Mouse (Mus musculus) cerebellum, adult 2 months (tissue): ENCODE measurements around the gene Drd4. TPM values are rescaled to one million over a fixed set of nuclear protein-coding genes. Genes with fewer than 3 reads are reported as not detected.

Experiments
- DNase-seq, 2 experiments: peaks; one replicate each; pipeline ENCODE4 v3.0.0; 2021
- H3K27ac ChIP-seq: fragments of 200-500 bp; 2 replicates; pipeline ENCODE4 v1.5.1; 2012; ENCODE audit warnings: low read length, control low read depth, inconsistent platforms; ENCODE audit not compliant: insufficient read depth
- H3K27me3 ChIP-seq: fragments of 200-500 bp; 2 replicates; pipeline ENCODE4 v1.6.1; 2012; ENCODE audit warnings: inconsistent platforms, mild to moderate bottlenecking, low read length, moderate library complexity; ENCODE audit not compliant: control insufficient read depth, insufficient read depth
- H3K4me1 ChIP-seq: fragments of 200-500 bp; 2 replicates; pipeline ENCODE4 v1.6.1; 2011; ENCODE audit warnings: low read length; ENCODE audit not compliant: control insufficient read depth, insufficient read depth
- H3K4me3 ChIP-seq: fragments of 200-500 bp; replicated peaks from 2 replicates; pipeline ENCODE3; 2011; ENCODE audit warnings: mild to moderate bottlenecking, low read depth, low read length, control low read depth; ENCODE audit not compliant: insufficient read depth
- CTCF ChIP-seq: fragments of 200-500 bp; IDR thresholded peaks from 2 replicates; pipeline ENCODE4 v1.5.1; 2011; ENCODE audit warnings: low read depth, mild to moderate bottlenecking, control low read depth, low read length, moderate library complexity, borderline replicate concordance; ENCODE audit not compliant: insufficient read depth
- POLR2A ChIP-seq: fragments of 200-500 bp; IDR thresholded peaks from 2 replicates; pipeline ENCODE4 v1.6.1; 2011; ENCODE audit warnings: low read length, control low read depth, borderline replicate concordance; ENCODE audit not compliant: insufficient read depth
- WGBS: fragments of 180-500 bp; shearing (Covaris S2); methylation state at CpG from one replicate; pipeline ENCODE4 v1.1.7; 2018; 5-methylcytosine and 5-hydroxymethylcytosine counted together
- polyA plus RNA-seq: library from polyadenylated mRNA; depleted of rRNA; stranded (reverse); fragments of >200 nt; gene quantifications from 2 replicates; pipeline ENCODE4 v1.2.3, GENCODE M21; 2012

The Drd4 gene
- polyA plus RNA-seq, 1 experiment: 0.49 TPM

DNA sequence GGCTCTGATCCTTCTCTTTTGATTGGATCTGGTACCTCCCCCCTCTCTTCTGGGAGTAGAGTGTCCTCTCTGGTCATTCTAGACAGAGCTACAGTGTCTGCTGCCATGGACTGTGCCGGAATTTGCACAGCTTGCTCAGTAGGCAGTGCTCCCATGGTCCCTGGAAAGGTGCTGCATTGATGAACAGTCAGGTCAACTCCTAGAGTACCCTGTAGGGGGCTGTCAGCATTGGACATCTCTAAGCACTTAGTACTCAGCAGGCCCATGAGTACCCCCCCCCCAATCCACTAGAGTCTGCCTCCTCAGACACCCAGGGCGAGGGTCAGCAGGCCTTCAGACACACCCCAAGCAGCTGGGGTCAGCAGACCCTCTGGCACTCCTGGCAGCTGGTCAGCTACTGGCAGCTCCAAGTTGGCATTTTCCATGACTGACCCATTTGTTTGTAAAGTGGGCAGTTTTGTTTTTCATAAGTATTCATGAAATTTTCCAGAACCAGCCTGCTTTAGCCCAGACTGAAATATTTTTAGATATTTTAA lies 43.3 kb downstream of the Drd4 start:
- TF ChIP-seq CTCF (no peak), POLR2A (no peak)
- peak overlapping the region; percentile 68 for H3K27ac ChIP-seq
- WGBS: 17% methylated on average over 2 of the region's 2 CpGs
- DNase-seq: peak; percentile 50 to 55
- H3K4me3 ChIP-seq: no peak overlapping the region
- H3K27me3 ChIP-seq: no peaks in the 10 kb centered on the region
- H3K4me1 ChIP-seq: peaks cover 19% of the 10 kb centered on the region

GRCm38 (mm10) chr7:141335682-141336081 lies 43.9 kb downstream of the Drd4 start:
- TF ChIP-seq POLR2A (no peak), CTCF (0 out of 2 replicates have a peak, but pooled peaks have one; percentile 7)
- Histone ChIP-seq H3K4me3 (no peak overlapping the region), H3K4me1 (peaks cover 19% of the 10 kb centered on the region), H3K27me3 (no peaks in the 10 kb centered on the region), H3K27ac (peak overlapping the region; percentile 77)
- WGBS: 6% methylated on average over 4 of the region's 4 CpGs
- DNase-seq: peak; percentile 68 to 83

GRCm38 (mm10) chr7:141336296-141336695 lies 44.5 kb downstream of the Drd4 start:
- DNase-seq: no peak
- peaks cover 19% of the 10 kb centered on the region for H3K4me1 ChIP-seq
- 54% methylated on average over 3 of the region's 3 CpGs for WGBS
- no peaks in the 10 kb centered on the region for H3K27me3 ChIP-seq
- 0 out of 2 replicates have a peak overlapping the region, but pooled peaks have one; percentile 4 for H3K27ac ChIP-seq
- TF ChIP-seq POLR2A (no peak), CTCF (no peak)
- no peak overlapping the region for H3K4me3 ChIP-seq

DNA sequence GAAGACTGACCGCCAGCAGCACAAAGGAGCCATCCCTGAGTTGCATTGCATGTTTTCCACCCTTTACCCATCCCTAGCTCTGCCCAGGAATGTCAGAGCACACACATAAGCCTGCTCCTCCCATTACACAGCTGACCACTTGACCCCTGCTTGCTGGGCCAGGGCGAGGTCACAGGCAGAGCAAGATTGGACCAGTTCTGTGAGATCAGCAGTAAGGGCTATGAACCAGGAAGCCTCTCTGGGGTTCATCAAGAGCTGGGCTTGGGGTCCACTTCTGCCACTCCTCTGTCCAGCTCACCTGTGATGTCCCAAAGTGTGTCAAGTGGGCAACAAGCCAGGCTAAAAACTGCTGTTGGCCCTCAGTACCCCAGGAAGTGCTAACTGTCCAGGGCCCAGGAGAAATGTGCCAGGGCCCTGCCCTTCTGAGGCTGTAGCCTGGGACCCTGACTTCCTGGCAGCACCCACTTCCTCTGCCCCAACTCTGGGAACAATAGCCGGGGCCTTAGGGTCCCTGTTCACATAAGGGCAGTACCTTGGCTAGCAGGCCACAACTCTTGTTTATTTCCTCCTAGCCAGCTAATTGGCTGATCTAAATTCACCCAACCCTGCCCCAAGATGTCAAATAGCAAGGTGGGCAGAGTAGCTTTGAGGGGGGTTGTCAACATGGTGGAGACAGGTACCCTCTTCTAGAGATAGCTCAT lies 46.1 kb downstream of the Drd4 start:
- WGBS: 92% methylated on average over 3 of the region's 3 CpGs
- Histone ChIP-seq H3K4me1 (peaks cover 19% of the 10 kb centered on the region), H3K4me3 (no peak overlapping the region), H3K27me3 (no peaks in the 10 kb centered on the region), H3K27ac (no peak overlapping the region)
- TF ChIP-seq CTCF (no peak), POLR2A (no peak)
- no peak for DNase-seq

- Histone ChIP-seq H3K4me1 (peaks cover 19% of the 10 kb centered on the region), H3K4me3 (no peak within 1 kb of the TSS), H3K27me3 (no peaks in the 10 kb centered on the region), H3K27ac (no peak within 1 kb of the TSS)
- DNase-seq: no peak
- TF ChIP-seq CTCF: no peak
- no peak for TF ChIP-seq POLR2A
- WGBS: 19% methylated on average over 23 of the region's 23 CpGs
These were observed 46.8 kb downstream of the Drd4 start, which contains the start of gene Eps8l2 for GRCm38 (mm10) chr7:141338576-141339131. Gene Eps8l2, plus strand, starts transcription at chr7:141338880.

DNA sequence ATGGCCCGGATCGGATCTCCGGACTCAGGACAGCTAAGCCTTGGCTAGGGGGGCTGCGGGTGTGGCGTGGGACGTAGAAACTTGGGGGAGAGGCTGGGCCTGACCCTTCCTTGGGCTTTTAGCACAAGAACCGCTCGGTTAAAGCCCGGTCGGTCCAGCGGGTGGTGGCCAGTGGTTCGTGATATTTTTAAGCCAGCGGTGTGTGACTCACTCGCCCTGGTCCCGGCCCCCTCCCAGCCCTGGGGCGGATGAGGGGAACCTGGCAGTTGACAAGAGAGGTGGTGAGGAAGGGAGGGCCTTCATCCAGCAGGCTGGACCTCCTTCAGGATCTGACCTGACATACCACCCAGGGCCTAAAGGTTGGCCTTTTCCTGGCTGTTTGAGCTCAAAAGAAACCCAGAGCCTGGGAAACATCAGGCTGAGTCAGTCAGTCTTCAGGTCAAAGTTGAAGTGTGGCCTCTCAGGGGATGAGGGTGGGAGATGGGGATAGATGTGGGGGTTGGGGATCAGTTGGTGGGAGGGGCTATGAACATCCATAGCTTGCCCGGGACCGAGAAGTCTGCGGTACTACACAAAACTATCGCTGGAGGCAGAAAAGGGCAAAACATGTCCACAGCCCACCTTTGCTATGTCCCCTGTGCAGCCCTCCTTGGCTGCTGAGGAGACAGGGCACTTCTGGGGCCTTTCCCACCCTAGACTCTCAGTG lies 47.6 kb downstream of the Drd4 start:
- DNase-seq: no peak
- 62% methylated on average over 20 of the region's 20 CpGs for WGBS
- H3K4me3 ChIP-seq: no peak overlapping the region

DNA sequence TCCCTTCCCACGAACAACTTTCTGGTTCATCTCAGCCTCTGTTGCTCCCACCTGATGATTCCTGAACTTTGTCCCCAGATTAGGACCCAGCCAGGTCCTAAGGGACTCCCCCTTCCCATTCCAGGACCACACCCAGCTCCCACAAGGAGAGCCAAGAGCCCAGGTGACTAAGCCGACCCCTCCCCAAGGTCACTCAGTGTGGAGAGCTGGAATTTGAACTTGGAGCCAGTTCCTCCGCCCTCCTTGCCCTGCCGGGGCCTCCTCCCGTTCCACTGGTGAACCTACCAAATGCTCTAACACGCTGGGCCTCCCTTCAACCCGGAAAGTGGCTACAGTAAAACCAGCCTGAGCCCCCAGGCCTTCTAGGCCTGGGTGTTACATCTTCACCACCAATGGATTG lies 48.2 kb downstream of the Drd4 start:
- TF ChIP-seq POLR2A: no peak
- no peak for TF ChIP-seq CTCF
- Histone ChIP-seq H3K4me1 (peaks cover 12% of the 10 kb centered on the region), H3K27ac (no peak overlapping the region), H3K27me3 (no peaks in the 10 kb centered on the region), H3K4me3 (no peak overlapping the region)
- no peak for DNase-seq
- WGBS: 88% methylated on average over 7 of the region's 7 CpGs

More for the DNA sequence above, 47.6 kb downstream of the Drd4 start:
- Histone ChIP-seq H3K27me3 (no peaks in the 10 kb centered on the region), H3K27ac (no peak overlapping the region), H3K4me1 (peaks cover 19% of the 10 kb centered on the region)
- TF ChIP-seq POLR2A (no peak), CTCF (no peak)
